Mouse (Mus musculus): ENCODE data around the gene Kank4. TPM values are rescaled to one million over a fixed set of nuclear protein-coding genes. Genes with fewer than 3 reads are reported as not detected.

The Kank4 gene
- polyA plus RNA-seq, 1 experiment from 2014 or later, result 0.08 TPM

GRCm38 (mm10) chr4:98804476-98805134 lies 12.7 kb downstream of the Kank4 start:
- H3K36me3 ChIP-seq (replicated peaks; ENCODE audit: insufficient read depth, low read length), result no peaks in the 10 kb centered on the region
- DNase-seq, result no peak
- H3K27ac ChIP-seq (ENCODE audit: low read depth), result no peak overlapping the region
- no peaks in the 10 kb centered on the region for H3K4me1 ChIP-seq (ENCODE audit: insufficient read depth)
- H3K27me3 ChIP-seq (ENCODE audit: insufficient read depth, low read length), result no peaks in the 10 kb centered on the region
- no peak for TF ChIP-seq EP300 (IDR thresholded peaks at IDR 0.05; ENCODE audit: low read depth)
- TF ChIP-seq CTCF (IDR thresholded peaks at IDR 0.05; ENCODE audit: low read depth), result no peak
- H3K9ac ChIP-seq (replicated peaks), result no peak overlapping the region
- no peaks in the 10 kb centered on the region for H3K9me3 ChIP-seq (ENCODE audit: low read length)
- no peak for ATAC-seq
- 74% methylated on average over 7 of the region's 7 CpGs for WGBS (ENCODE audit: insufficient replicate concordance)
- no peak overlapping the region for H3K4me3 ChIP-seq (ENCODE audit: low read depth, low read length)
- H3K4me2 ChIP-seq (ENCODE audit: low read depth, low read length), result no peak overlapping the region

GRCm38 (mm10) chr4:98801775-98802174 lies 15.6 kb downstream of the Kank4 start:
- ATAC-seq, result no peak
- no peak overlapping the region for H3K4me3 ChIP-seq (ENCODE audit: low read depth, low read length)
- no peaks in the 10 kb centered on the region for H3K4me1 ChIP-seq (ENCODE audit: insufficient read depth)
- H3K27ac ChIP-seq (ENCODE audit: low read depth), result no peak overlapping the region
- no peak overlapping the region for H3K9ac ChIP-seq (replicated peaks)
- H3K27me3 ChIP-seq (ENCODE audit: insufficient read depth, low read length), result no peaks in the 10 kb centered on the region
- H3K9me3 ChIP-seq (ENCODE audit: low read length), result no peaks in the 10 kb centered on the region
- TF ChIP-seq EP300 (IDR thresholded peaks at IDR 0.05; ENCODE audit: low read depth) (no peak), CTCF (IDR thresholded peaks at IDR 0.05; ENCODE audit: low read depth) (no peak)
- no peak overlapping the region for H3K4me2 ChIP-seq (ENCODE audit: low read depth, low read length)
- no peaks in the 10 kb centered on the region for H3K36me3 ChIP-seq (replicated peaks; ENCODE audit: insufficient read depth, low read length)
- 85% methylated on average over 11 of the region's 11 CpGs for WGBS (ENCODE audit: insufficient replicate concordance)
- DNase-seq, result no peak

GRCm38 (mm10) chr4:98800824-98801223 lies 16.5 kb downstream of the Kank4 start:
- no peaks in the 10 kb centered on the region for H3K4me1 ChIP-seq (ENCODE audit: insufficient read depth)
- DNase-seq (no peak), ATAC-seq (no peak)
- no peak overlapping the region for H3K27ac ChIP-seq (ENCODE audit: low read depth)
- H3K4me3 ChIP-seq (ENCODE audit: low read depth, low read length), result no peak overlapping the region
- H3K27me3 ChIP-seq (ENCODE audit: insufficient read depth, low read length), result no peaks in the 10 kb centered on the region
- H3K4me2 ChIP-seq (ENCODE audit: low read depth, low read length), result no peak overlapping the region
- H3K9ac ChIP-seq (replicated peaks), result no peak overlapping the region
- H3K36me3 ChIP-seq (replicated peaks; ENCODE audit: insufficient read depth, low read length), result no peaks in the 10 kb centered on the region
- no peaks in the 10 kb centered on the region for H3K9me3 ChIP-seq (ENCODE audit: low read length)
- 82% methylated on average over 8 of the region's 8 CpGs for WGBS (ENCODE audit: insufficient replicate concordance)
- TF ChIP-seq CTCF (IDR thresholded peaks at IDR 0.05; ENCODE audit: low read depth) (no peak), EP300 (IDR thresholded peaks at IDR 0.05; ENCODE audit: low read depth) (no peak)

- no peaks in the 10 kb centered on the region for H3K4me1 ChIP-seq (ENCODE audit: insufficient read depth)
- H3K9ac ChIP-seq (replicated peaks), result no peak overlapping the region
- no peak for DNase-seq
- no peaks in the 10 kb centered on the region for H3K27me3 ChIP-seq (ENCODE audit: insufficient read depth, low read length)
- no peaks in the 10 kb centered on the region for H3K36me3 ChIP-seq (replicated peaks; ENCODE audit: insufficient read depth, low read length)
- no peak overlapping the region for H3K27ac ChIP-seq (ENCODE audit: low read depth)
- H3K4me2 ChIP-seq (ENCODE audit: low read depth, low read length), result no peak overlapping the region
- 82% methylated on average over 11 of the region's 11 CpGs for WGBS (ENCODE audit: insufficient replicate concordance)
- no peaks in the 10 kb centered on the region for H3K9me3 ChIP-seq (ENCODE audit: low read length)
- no peak for ATAC-seq
- TF ChIP-seq CTCF (IDR thresholded peaks at IDR 0.05; ENCODE audit: low read depth) (no peak), EP300 (IDR thresholded peaks at IDR 0.05; ENCODE audit: low read depth) (no peak)
- no peak overlapping the region for H3K4me3 ChIP-seq (ENCODE audit: low read depth, low read length)
Measured at GRCm38 (mm10) chr4:98796591-98797341, 20.6 kb downstream of the Kank4 start.

GRCm38 (mm10) chr4:98795241-98795640 lies 22.1 kb downstream of the Kank4 start:
- Histone ChIP-seq H3K9ac (replicated peaks) (no peak overlapping the region), H3K27me3 (ENCODE audit: insufficient read depth, low read length) (no peaks in the 10 kb centered on the region), H3K4me1 (ENCODE audit: insufficient read depth) (no peaks in the 10 kb centered on the region), H3K4me2 (ENCODE audit: low read depth, low read length) (no peak overlapping the region), H3K27ac (ENCODE audit: low read depth) (no peak overlapping the region), H3K4me3 (ENCODE audit: low read depth, low read length) (no peak overlapping the region), H3K36me3 (replicated peaks; ENCODE audit: insufficient read depth, low read length) (no peaks in the 10 kb centered on the region), H3K9me3 (ENCODE audit: low read length) (no peaks in the 10 kb centered on the region)
- DNase-seq, result no peak
- no peak for TF ChIP-seq EP300 (IDR thresholded peaks at IDR 0.05; ENCODE audit: low read depth)
- TF ChIP-seq CTCF (IDR thresholded peaks at IDR 0.05; ENCODE audit: low read depth), result no peak
- no peak for ATAC-seq
- WGBS (ENCODE audit: insufficient replicate concordance), result 54% methylated on average over 2 of the region's 2 CpGs

GRCm38 (mm10) chr4:98793486-98793885 lies 23.9 kb downstream of the Kank4 start:
- no peak overlapping the region for H3K27ac ChIP-seq (ENCODE audit: low read depth)
- TF ChIP-seq CTCF (IDR thresholded peaks at IDR 0.05; ENCODE audit: low read depth) (no peak), EP300 (IDR thresholded peaks at IDR 0.05; ENCODE audit: low read depth) (no peak)
- H3K9me3 ChIP-seq (ENCODE audit: low read length), result no peaks in the 10 kb centered on the region
- H3K4me3 ChIP-seq (ENCODE audit: low read depth, low read length), result no peak overlapping the region
- ATAC-seq (no peak), DNase-seq (no peak)
- H3K9ac ChIP-seq (replicated peaks), result no peak overlapping the region
- H3K36me3 ChIP-seq (replicated peaks; ENCODE audit: insufficient read depth, low read length), result no peaks in the 10 kb centered on the region
- H3K4me2 ChIP-seq (ENCODE audit: low read depth, low read length), result no peak overlapping the region
- no peaks in the 10 kb centered on the region for H3K27me3 ChIP-seq (ENCODE audit: insufficient read depth, low read length)
- 86% methylated on average over 9 of the region's 9 CpGs for WGBS (ENCODE audit: insufficient replicate concordance)
- H3K4me1 ChIP-seq (ENCODE audit: insufficient read depth), result 0 out of 2 replicates have a peak, but pooled peaks cover 2% of the 10 kb centered on the region

Data from liver, postnatal 0 days (tissue).